Mouse (Mus musculus) naive thymus-derived CD4-positive, alpha-beta T cell, adult 2 months (primary cell): ENCODE results near the gene F8.

Source experiments
- DNase-seq: peaks from one replicate; pipeline ENCODE4 v3.0.0-alpha.2; 2011; ENCODE audit warnings: low read depth

F8 gene

GRCm38 (mm10) chrX:75138182-75138581, 244.2 kb downstream of the F8 start:
- no peak for DNase-seq

GRCm38 (mm10) chrX:75137729-75138128, 244.7 kb downstream of the F8 start:
- no peak for DNase-seq

DNA sequence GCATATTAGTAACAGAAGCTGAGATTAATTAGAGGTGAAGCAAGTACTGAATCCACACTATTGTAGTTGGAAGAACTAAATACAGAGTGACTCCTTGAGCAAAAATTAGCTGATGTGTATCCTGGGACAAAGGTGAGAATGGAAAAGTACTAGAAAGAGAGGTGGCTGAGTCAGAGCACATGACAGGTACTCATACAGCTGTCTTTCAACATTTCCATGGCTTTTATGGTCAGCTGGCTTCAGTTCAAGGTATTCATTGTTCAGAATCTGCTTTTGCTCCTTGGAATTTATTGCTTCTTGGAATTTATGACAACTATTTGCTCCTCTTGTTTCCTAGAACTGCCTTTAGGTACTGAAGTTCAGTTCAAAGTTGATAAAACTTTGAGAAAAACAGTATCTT, 245.5 kb downstream of the F8 start:
- DNase-seq: no peak

DNA sequence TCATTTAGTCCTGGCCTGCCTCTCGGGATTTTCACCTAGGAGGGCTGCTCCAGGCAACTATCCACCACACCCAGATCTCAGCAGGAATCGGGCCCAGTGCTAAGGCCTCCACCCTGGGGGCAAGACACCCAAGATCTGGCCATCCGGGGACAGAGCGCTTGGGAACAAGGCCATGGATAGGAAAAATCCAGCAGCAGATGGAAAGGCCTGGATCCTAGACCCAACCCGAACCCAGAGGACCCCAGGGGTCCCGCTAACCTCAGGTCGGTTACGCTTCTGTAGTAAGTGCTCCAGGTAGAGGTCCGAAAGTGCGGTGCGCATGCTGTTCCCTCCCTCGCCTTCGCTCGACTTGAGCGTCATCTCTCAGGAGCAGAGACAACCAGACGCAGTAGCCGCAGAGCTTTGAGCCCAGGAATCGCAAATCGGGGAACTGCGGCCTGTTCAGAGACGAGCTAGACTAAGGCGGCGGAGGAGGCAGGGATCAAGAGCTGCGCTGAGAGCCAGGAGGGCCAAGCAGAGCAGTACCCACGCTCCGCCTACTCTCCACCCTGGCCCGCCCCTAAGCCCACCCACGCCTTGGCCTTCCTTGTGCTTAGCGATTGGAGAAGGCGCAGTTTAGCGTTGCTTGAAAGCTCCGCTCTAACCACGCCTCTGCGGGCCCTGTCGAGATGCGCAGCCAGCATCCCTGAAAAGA, 251.8 kb downstream of the F8 start, which contains the start of gene Mpp1:
TSS of gene Mpp1 (minus strand) at position 550 of the 694 bp plus-strand sequence.
- DNase-seq: peak; percentile 83

- DNase-seq: no peak
Observed at GRCm38 (mm10) chrX:75129474-75129873, 252.9 kb downstream of the F8 start.

DNA sequence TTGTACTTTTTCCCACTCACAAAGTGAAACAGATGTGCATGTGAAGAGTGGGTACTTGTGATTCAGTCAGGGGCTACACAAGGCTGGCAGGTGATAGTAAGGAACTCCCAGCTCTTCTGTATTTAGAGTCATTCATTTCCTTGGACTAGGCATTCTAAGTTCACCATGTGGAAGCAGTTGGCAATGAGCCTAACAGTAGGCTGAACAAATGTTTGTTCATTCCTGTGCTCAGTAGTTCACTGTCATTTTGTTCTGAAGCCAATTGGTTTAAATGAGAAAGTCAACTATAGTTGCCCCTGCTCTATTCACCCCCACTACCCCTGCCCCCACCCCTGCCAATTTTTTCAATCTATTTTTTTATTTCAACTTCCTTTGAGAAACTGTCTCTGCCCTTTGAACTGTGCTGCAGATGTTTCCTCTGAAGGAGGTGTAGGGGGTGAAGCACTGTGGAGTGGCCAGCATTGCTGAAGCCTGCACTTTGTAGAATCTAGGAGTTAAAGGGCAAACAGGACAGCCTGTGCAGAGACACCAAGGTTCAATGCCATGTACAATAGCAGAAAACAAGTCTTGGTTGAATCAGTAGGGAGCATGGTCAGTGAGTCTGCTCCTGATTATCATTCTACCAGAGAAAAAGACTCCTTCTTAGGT, 254.0 kb downstream of the F8 start:
- peak; percentile 26 for DNase-seq

- DNase-seq: no peak
Observed at GRCm38 (mm10) chrX:75126893-75127292, 255.5 kb downstream of the F8 start.

GRCm38 (mm10) chrX:75125606-75126005, 256.8 kb downstream of the F8 start:
- no peak for DNase-seq
